Mouse (Mus musculus) hindbrain, embryonic 16.5 days (tissue): Measurements from ENCODE around the gene Igf2bp2. TPM values are rescaled to one million over a fixed set of nuclear protein-coding genes. Genes with fewer than 3 reads are reported as not detected.

Source experiments
- ATAC-seq: fragments of 200-750 bp; cut with Nextera tagmentation; 2 replicates; pipeline ENCODE4 v1.8.0; 2017; ENCODE audit warnings: moderate TSS enrichment, moderate library complexity
- H3K27ac ChIP-seq: fragments of 300-500 bp; sonication (generic); 2 replicates; pipeline ENCODE4 v1.5.1; 2014; ENCODE audit warnings: low read depth, mild to moderate bottlenecking, control low read depth, low read length, moderate library complexity
- H3K27me3 ChIP-seq: fragments of 300-500 bp; sonication (generic); replicated peaks from 2 replicates; pipeline ENCODE4 v1.6.1; 2014; ENCODE audit warnings: low read length; ENCODE audit not compliant: control insufficient read depth, insufficient read depth
- H3K36me3 ChIP-seq: fragments of 300-500 bp; sonication (generic); 2 replicates; pipeline ENCODE4 v1.6.1; 2014; ENCODE audit warnings: mild to moderate bottlenecking, low read length, moderate library complexity, mixed read lengths; ENCODE audit not compliant: control insufficient read depth, insufficient read depth
- H3K4me1 ChIP-seq: fragments of 300-500 bp; sonication (generic); 2 replicates; pipeline ENCODE4 v1.6.1; 2014; ENCODE audit warnings: low read depth, low read length; ENCODE audit not compliant: control insufficient read depth, insufficient read depth
- H3K4me2 ChIP-seq: fragments of 300-500 bp; sonication (generic); 2 replicates; pipeline ENCODE4 v1.6.1; 2014; ENCODE audit warnings: mild to moderate bottlenecking, low read length, control low read depth, moderate library complexity
- H3K4me3 ChIP-seq: fragments of 300-500 bp; sonication (generic); 2 replicates; pipeline ENCODE4 v1.5.1; 2014; ENCODE audit warnings: mild to moderate bottlenecking, low read length, control low read depth, moderate library complexity
- H3K9ac ChIP-seq: fragments of 300-500 bp; sonication (generic); 2 replicates; pipeline ENCODE4 v1.6.1; 2014; ENCODE audit warnings: low read depth, mild to moderate bottlenecking, control low read depth, low read length, moderate library complexity
- H3K9me3 ChIP-seq: fragments of 300-500 bp; sonication (generic); 2 replicates; pipeline ENCODE4 v1.6.1; 2014; ENCODE audit warnings: mild to moderate bottlenecking, low read length, moderate library complexity; ENCODE audit not compliant: control insufficient read depth
- WGBS: fragments of 180-500 bp; shearing (Covaris S2); extraction: QIAGEN DNeasy Blood & Tissue Kit; methylation state at CpG from one replicate; pipeline ENCODE4 v1.1.7; 2014; 5-methylcytosine and 5-hydroxymethylcytosine counted together
- polyA plus RNA-seq: library from polyadenylated mRNA; unstranded; fragments of >200 nt; fragmentation: Nextera tagmentation; extraction: Ambion mirVana; gene quantifications from 2 replicates; pipeline ENCODE4 v1.2.1, GENCODE M21; 2015

Gene Igf2bp2
- polyA plus RNA-seq, 1 experiment from 2014 or later = 13.0 TPM

DNA sequence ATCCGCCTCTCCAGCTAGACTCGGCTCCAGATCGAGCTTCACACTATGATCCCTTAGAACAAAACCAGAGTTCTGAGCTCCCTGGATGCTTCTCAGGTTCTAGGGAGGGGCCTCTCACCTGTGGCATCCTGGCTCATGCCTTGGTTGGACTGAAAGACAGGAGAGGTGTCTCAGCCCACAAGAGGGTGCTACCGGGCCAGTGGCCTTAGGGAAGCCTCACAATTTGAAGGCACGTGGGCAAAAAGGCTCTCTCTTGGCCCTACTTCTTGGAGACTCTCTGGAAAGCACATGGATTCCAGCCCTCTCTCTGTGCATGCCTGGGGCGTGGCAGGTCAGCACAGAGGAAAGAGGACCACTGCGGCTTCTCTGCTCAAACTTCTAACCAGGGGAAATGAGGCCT lies 91.7 kb downstream of the Igf2bp2 start:
- Histone ChIP-seq H3K9ac (no peak overlapping the region), H3K27me3 (no peaks in the 10 kb centered on the region), H3K4me3 (no peak overlapping the region), H3K27ac (no peak overlapping the region), H3K4me1 (no peaks in the 10 kb centered on the region), H3K4me2 (no peak overlapping the region), H3K9me3 (no peaks in the 10 kb centered on the region), H3K36me3 (peaks cover 9% of the 10 kb centered on the region; the same call in 1 of the 2 replicates)
- no peak for ATAC-seq
- WGBS = 76% methylated on average over 7 of the region's 7 CpGs

DNA sequence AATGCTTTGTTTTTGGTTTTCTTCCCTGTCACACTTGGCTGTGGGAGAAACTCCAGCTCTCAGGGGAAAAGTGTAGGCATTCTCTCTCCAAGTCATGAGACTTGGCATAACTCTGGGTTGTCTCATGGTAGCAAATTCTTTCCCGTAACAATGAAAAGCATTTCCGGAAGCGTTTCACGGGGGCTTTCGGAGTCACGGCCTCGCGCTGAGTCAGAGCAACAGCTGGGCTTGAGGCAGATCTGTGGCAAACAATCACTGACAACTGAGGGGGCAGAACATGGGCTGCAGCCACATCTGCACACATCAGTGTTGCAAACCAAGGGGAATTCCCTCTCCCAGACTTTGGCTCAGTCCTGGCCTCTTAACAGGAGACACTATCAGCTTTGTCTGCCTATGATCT lies 95.7 kb downstream of the Igf2bp2 start:
- Histone ChIP-seq H3K9ac (no peak overlapping the region), H3K4me2 (no peak overlapping the region), H3K27me3 (no peaks in the 10 kb centered on the region), H3K4me3 (no peak overlapping the region), H3K4me1 (no peaks in the 10 kb centered on the region), H3K27ac (no peak overlapping the region), H3K9me3 (no peaks in the 10 kb centered on the region), H3K36me3 (peaks cover 11% of the 10 kb centered on the region; the same call in 1 of the 2 replicates)
- ATAC-seq = no peak
- WGBS = 83% methylated on average over 8 of the region's 8 CpGs

GRCm38 (mm10) chr16:22065536-22065935 lies 97.6 kb downstream of the Igf2bp2 start:
- Histone ChIP-seq H3K27me3 (no peaks in the 10 kb centered on the region), H3K9ac (no peak overlapping the region), H3K4me2 (no peak overlapping the region), H3K4me1 (no peaks in the 10 kb centered on the region), H3K9me3 (no peaks in the 10 kb centered on the region), H3K4me3 (no peak overlapping the region), H3K36me3 (peaks cover 13% of the 10 kb centered on the region), H3K27ac (no peak overlapping the region)
- no peak for ATAC-seq

DNA sequence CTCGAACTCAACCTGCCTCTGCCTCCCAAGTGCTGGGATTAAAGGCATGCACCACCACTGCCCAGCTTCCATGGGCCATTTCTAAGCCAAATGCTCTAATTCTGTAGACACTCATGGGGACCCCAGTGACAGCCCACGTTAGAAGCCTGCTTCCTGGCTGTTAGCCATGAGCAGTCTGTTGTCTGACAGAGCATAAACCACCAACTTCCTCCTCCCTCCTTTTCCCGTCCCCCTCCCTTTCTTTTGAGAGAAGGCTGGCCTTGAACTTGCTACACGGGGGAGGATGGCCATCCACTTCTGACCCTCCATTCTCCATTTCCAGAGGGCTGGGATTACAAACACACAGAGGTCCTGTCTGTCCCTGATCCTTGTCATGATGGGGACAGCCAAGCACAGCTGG lies 100.8 kb downstream of the Igf2bp2 start:
- ATAC-seq = no peak
- H3K36me3 ChIP-seq = peaks cover 12% of the 10 kb centered on the region
- H3K4me1 ChIP-seq = no peaks in the 10 kb centered on the region
- H3K9me3 ChIP-seq = no peaks in the 10 kb centered on the region
- H3K27ac ChIP-seq = no peak overlapping the region
- no peak overlapping the region for H3K4me3 ChIP-seq
- H3K9ac ChIP-seq = no peak overlapping the region
- WGBS = 70% methylated on average over 4 of the region's 4 CpGs
- no peaks in the 10 kb centered on the region for H3K27me3 ChIP-seq
- H3K4me2 ChIP-seq = no peak overlapping the region

DNA sequence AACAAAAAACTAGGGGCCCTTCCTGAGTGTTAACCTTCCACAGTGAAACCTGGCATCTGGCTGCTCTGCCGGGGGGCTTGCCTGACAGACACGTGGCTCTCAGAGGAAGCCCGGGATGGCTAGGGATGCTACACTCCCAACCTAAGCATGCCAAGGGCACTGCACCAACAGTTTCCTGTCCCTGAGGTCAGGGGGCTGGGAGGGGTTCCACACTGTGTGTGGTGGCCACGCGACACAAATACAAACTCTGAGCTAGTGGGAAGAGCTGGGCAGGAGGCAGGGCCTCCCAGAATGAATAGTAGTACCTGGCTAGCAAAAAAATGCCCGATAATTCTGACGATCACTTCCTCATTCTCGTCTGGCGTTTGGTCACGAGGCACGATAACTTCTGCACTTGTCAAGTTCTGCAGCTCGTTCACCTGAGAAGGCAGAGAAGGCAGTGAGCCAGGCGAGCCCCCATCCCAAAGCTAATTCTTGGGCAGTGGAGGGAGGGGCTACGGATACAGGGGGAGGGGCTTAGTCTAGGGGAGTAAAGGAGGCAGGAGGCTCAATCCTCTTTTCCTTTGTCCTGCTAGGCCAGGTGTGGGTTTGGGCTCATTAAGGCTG lies 101.4 kb downstream of the Igf2bp2 start:
- Histone ChIP-seq H3K27ac (no peak overlapping the region), H3K27me3 (no peaks in the 10 kb centered on the region), H3K9me3 (no peaks in the 10 kb centered on the region), H3K9ac (no peak overlapping the region), H3K4me1 (no peaks in the 10 kb centered on the region), H3K36me3 (peaks cover 7% of the 10 kb centered on the region), H3K4me2 (no peak overlapping the region), H3K4me3 (no peak overlapping the region)
- no peak; the same call in 1 of the 2 replicates for ATAC-seq
- WGBS = 91% methylated on average over 14 of the region's 14 CpGs

DNA sequence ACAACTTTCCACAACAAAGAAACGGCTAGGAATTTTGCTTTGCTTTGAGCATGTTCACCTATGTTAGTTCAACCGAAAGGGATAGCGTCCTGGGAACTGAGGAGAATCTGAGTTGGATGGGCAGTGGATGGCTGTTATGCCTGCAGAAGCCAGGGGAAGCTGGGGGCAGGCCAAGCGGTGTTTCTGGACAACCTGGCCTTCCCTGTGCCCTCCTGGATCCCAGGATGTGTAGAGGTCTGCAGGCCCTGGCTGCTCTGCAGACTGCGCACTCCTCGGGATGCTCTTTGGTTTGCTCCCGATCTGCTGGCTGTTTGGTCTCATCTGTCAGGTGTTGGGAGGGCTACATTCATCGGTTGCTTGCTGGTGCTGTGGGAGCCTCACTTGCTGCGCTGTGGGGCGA lies 102.7 kb downstream of the Igf2bp2 start:
- Histone ChIP-seq H3K9ac (no peak overlapping the region), H3K27me3 (no peaks in the 10 kb centered on the region), H3K4me2 (no peak overlapping the region), H3K36me3 (peaks cover 7% of the 10 kb centered on the region), H3K4me1 (no peaks in the 10 kb centered on the region), H3K4me3 (no peak overlapping the region), H3K27ac (no peak overlapping the region), H3K9me3 (no peaks in the 10 kb centered on the region)
- no peak for ATAC-seq
- WGBS = 96% methylated on average over 10 of the region's 10 CpGs

GRCm38 (mm10) chr16:22058871-22059270 lies 104.2 kb downstream of the Igf2bp2 start:
- H3K9ac ChIP-seq = no peak overlapping the region
- no peak overlapping the region for H3K4me2 ChIP-seq
- 96% methylated on average over 7 of the region's 7 CpGs for WGBS
- no peak overlapping the region for H3K4me3 ChIP-seq
- H3K27me3 ChIP-seq = no peaks in the 10 kb centered on the region
- ATAC-seq = no peak
- no peaks in the 10 kb centered on the region for H3K4me1 ChIP-seq
- no peaks in the 10 kb centered on the region for H3K9me3 ChIP-seq
- no peak overlapping the region for H3K27ac ChIP-seq
- peaks cover 7% of the 10 kb centered on the region for H3K36me3 ChIP-seq

GRCm38 (mm10) chr16:22057498-22057897 lies 105.6 kb downstream of the Igf2bp2 start:
- 71% methylated on average over 6 of the region's 6 CpGs for WGBS
- Histone ChIP-seq H3K36me3 (peaks cover 5% of the 10 kb centered on the region; the same call in 1 of the 2 replicates), H3K9me3 (no peaks in the 10 kb centered on the region), H3K27me3 (no peaks in the 10 kb centered on the region), H3K9ac (no peak overlapping the region), H3K4me1 (no peaks in the 10 kb centered on the region), H3K4me2 (no peak overlapping the region), H3K4me3 (no peak overlapping the region), H3K27ac (no peak overlapping the region)
- ATAC-seq = no peak; the same call in 1 of the 2 replicates

DNA sequence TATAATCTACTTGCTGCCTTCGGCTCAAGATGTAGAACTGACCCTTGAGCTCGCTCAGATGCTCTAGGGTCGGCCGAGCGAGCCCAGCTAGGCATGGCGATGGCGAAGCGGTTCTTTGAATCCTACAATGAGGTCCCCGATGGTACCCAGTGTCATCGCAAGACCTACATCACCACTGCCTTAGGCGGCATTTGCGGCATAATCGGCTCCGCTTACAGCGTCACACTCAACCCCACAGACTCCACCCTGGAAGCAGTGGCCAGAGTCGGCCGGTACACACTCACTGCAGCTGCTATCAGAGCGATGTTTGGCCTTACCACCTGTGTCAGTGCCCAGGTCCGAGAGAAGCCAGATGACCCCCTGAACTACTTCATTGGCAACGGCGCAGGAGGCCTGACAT lies 109.7 kb downstream of the Igf2bp2 start:
- WGBS = 92% methylated on average over 21 of the region's 21 CpGs
- no peak for ATAC-seq

More for the DNA sequence above, 109.7 kb downstream of the Igf2bp2 start:
- Histone ChIP-seq H3K36me3 (no peaks in the 10 kb centered on the region), H3K9me3 (no peaks in the 10 kb centered on the region), H3K9ac (no peak overlapping the region), H3K27me3 (no peaks in the 10 kb centered on the region), H3K4me2 (no peak overlapping the region), H3K4me1 (no peaks in the 10 kb centered on the region), H3K27ac (no peak overlapping the region), H3K4me3 (no peak overlapping the region)
